Comparison of ENCODE assay signal across 21 mouse cellular contexts in genomic region chr7:27471390-27472120, GRCm38 (mm10). TPM values are rescaled to one million over a fixed set of nuclear protein-coding genes. Genes with fewer than 3 reads are reported as not detected.
DNase-seq lines count a peak whose midpoint lies in the region; ATAC-seq and TF ChIP-seq lines count a peak whose summit lies in the region.
"Had no signal": no experiment of that assay in that cellular context is flagged by ENCODE, and none has a peak within 500 bp of the region (broad histone marks: within the 10 kb centered on the region; RNA-seq: fewer than 3 reads in every experiment).

No protein-coding gene starts in this region.

- peak overlapping the region; percentile 76; the same call in 1 of the 2 replicates for H3K9ac ChIP-seq in liver, embryonic 13.5 days
- H3K9ac ChIP-seq in liver, postnatal 0 days (replicated peaks): no peak overlapping the region
- H3K9ac ChIP-seq: forebrain, embryonic 13.5 days; midbrain, embryonic 15.5 days had no signal

- H3K4me2 ChIP-seq in liver, embryonic 13.5 days: peak overlapping the region; percentile 79
- no peak overlapping the region for H3K4me2 ChIP-seq in liver, postnatal 0 days (ENCODE audit: low read depth, low read length)

- no peak for ATAC-seq in erythroblast, adult 5-6 weeks (replicated peaks; ENCODE audit: low FRiP score, poor library complexity, severe bottlenecking)
- no peak for ATAC-seq in megakaryocyte, adult 5-6 weeks (ENCODE audit: poor library complexity, severe bottlenecking)
- ATAC-seq in liver, embryonic 13.5 days (ENCODE audit: low read depth): no peak
- no peak for ATAC-seq in liver, postnatal 0 days
- ATAC-seq: forebrain, embryonic 13.5 days; hindbrain, embryonic 16.5 days; midbrain, embryonic 15.5 days had no signal

- 86% methylated on average over 11 of the region's 11 CpGs for WGBS in liver, embryonic 13.5 days (ENCODE audit: insufficient replicate concordance)
- WGBS in liver, postnatal 0 days (ENCODE audit: insufficient replicate concordance): 89% methylated on average over 11 of the region's 11 CpGs

- H3K9me3 ChIP-seq in erythroblast, embryonic 14.5 days (ENCODE audit: control insufficient read depth, low read length): no peaks in the 10 kb centered on the region
- H3K9me3 ChIP-seq in megakaryocyte, embryonic 14.5 days: no peaks in the 10 kb centered on the region
- H3K9me3 ChIP-seq in liver, embryonic 13.5 days (replicated peaks): no peaks in the 10 kb centered on the region
- no peaks in the 10 kb centered on the region for H3K9me3 ChIP-seq in liver, postnatal 0 days (ENCODE audit: low read length)
- H3K9me3 ChIP-seq: forebrain, embryonic 13.5 days; midbrain, embryonic 15.5 days had no signal

- DNase-seq in liver, embryonic 13.5 days: no peak
- DNase-seq in liver, postnatal 0 days: no peak
- no peak for DNase-seq in adrenal gland, adult (ENCODE audit: inconsistent age in 2 of 2, low spot score in 1 of 2)
- DNase-seq: adrenal gland, adult 2 months; adrenal gland, postnatal 36 days; cerebellum, adult 2 months; gastrocnemius, postnatal 10 days; heart, postnatal 14 days; kidney, postnatal 14 days; lung, postnatal 4 days; right cerebral cortex, adult 18-20 months; spleen, adult 18-20 months had no signal

- H3K4me3 ChIP-seq in erythroblast, embryonic 14.5 days (replicated peaks): peak overlapping the region; percentile 79
- peak overlapping the region; percentile 98 for H3K4me3 ChIP-seq in megakaryocyte, embryonic 14.5 days (replicated peaks)
- peak overlapping the region; percentile 83; the same call in 1 of the 2 replicates for H3K4me3 ChIP-seq in liver, embryonic 13.5 days (replicated peaks)
- no peak overlapping the region for H3K4me3 ChIP-seq in liver, postnatal 0 days (ENCODE audit: low read depth, low read length)
- H3K4me3 ChIP-seq: midbrain, embryonic 15.5 days had no signal

- no peak for TF ChIP-seq CTCF in liver, postnatal 0 days (IDR thresholded peaks at IDR 0.05; ENCODE audit: low read depth)

- no peak for TF ChIP-seq EP300 in liver, postnatal 0 days (IDR thresholded peaks at IDR 0.05; ENCODE audit: low read depth)

- H3K4me1 ChIP-seq in erythroblast, embryonic 14.5 days (ENCODE audit: control insufficient read depth): peaks cover 48% of the 10 kb centered on the region
- H3K4me1 ChIP-seq in megakaryocyte, embryonic 14.5 days: peaks cover 42% of the 10 kb centered on the region
- peaks cover 33% of the 10 kb centered on the region for H3K4me1 ChIP-seq in liver, embryonic 13.5 days (replicated peaks)
- H3K4me1 ChIP-seq in liver, postnatal 0 days (ENCODE audit: insufficient read depth): peaks cover 21% of the 10 kb centered on the region

- H3K27me3 ChIP-seq in erythroblast, embryonic 14.5 days (ENCODE audit: control insufficient read depth): no peaks in the 10 kb centered on the region
- no peaks in the 10 kb centered on the region for H3K27me3 ChIP-seq in megakaryocyte, embryonic 14.5 days (replicated peaks)
- H3K27me3 ChIP-seq in liver, embryonic 13.5 days: no peaks in the 10 kb centered on the region
- no peaks in the 10 kb centered on the region for H3K27me3 ChIP-seq in liver, postnatal 0 days (ENCODE audit: insufficient read depth, low read length)
- H3K27me3 ChIP-seq: forebrain, embryonic 13.5 days; midbrain, embryonic 15.5 days had no signal

- H3K36me3 ChIP-seq in erythroblast, embryonic 14.5 days (ENCODE audit: control insufficient read depth): peaks cover 41% of the 10 kb centered on the region
- H3K36me3 ChIP-seq in megakaryocyte, embryonic 14.5 days (replicated peaks; ENCODE audit: low read length): peaks cover 21% of the 10 kb centered on the region
- peaks cover 29% of the 10 kb centered on the region for H3K36me3 ChIP-seq in liver, embryonic 13.5 days
- peaks cover 13% of the 10 kb centered on the region for H3K36me3 ChIP-seq in liver, postnatal 0 days (replicated peaks; ENCODE audit: insufficient read depth, low read length)
- H3K36me3 ChIP-seq: midbrain, embryonic 15.5 days had no signal

- peak overlapping the region; percentile 96 for H3K27ac ChIP-seq in liver, embryonic 13.5 days
- 0 out of 2 replicates have a peak overlapping the region, but pooled peaks have one; percentile 99 for H3K27ac ChIP-seq in liver, postnatal 0 days (ENCODE audit: low read depth)
- H3K27ac ChIP-seq: midbrain, embryonic 15.5 days had no signal

RNA-seq across cellular contexts. Expression of gene Sertad3, which starts 2.0 kb away (rescaled TPM):
- polyA plus RNA-seq in erythroblast, embryonic 14.5 days (2012): 9.6 and 9.9 TPM in 2 replicates
- 31.8 and 57.3 TPM in 2 replicates for total RNA-seq in erythroblast, adult 5-6 weeks (2015; ENCODE audit: low replicate concordance)
- total RNA-seq in erythroblast, adult 5-6 weeks (2017; ENCODE audit: low replicate concordance): 56.2 and 61.8 TPM in 2 replicates
- 28.2 and 88.9 TPM in 2 replicates for polyA plus RNA-seq in megakaryocyte, embryonic 14.5 days (2012; ENCODE audit: insufficient read depth, low replicate concordance)
- 5.8 and 7.8 TPM in 2 replicates for total RNA-seq in megakaryocyte, adult 5-6 weeks (2015)
- 11.1 and 11.6 TPM in 2 replicates for total RNA-seq in megakaryocyte, adult 5-6 weeks (2017)
- polyA plus RNA-seq in liver, embryonic 13.5 days (2015; fragmentation: Nextera tagmentation; extraction: Ambion mirVana): 31.4 and 31.7 TPM in 2 replicates
- 16.2 and 17.0 TPM in 2 replicates for polyA plus RNA-seq in liver, postnatal 0 days (2015; fragmentation: Nextera tagmentation; extraction: Ambion mirVana)

RNA-seq across cellular contexts. Expression of gene Sertad1, which starts 15.2 kb away (rescaled TPM):
- polyA plus RNA-seq in erythroblast, embryonic 14.5 days (2012): 17.9 and 18.5 TPM in 2 replicates
- 26.5 and 34.1 TPM in 2 replicates for total RNA-seq in erythroblast, adult 5-6 weeks (2015; ENCODE audit: low replicate concordance)
- total RNA-seq in erythroblast, adult 5-6 weeks (2017; ENCODE audit: low replicate concordance): 26.2 and 30.5 TPM in 2 replicates
- polyA plus RNA-seq in megakaryocyte, embryonic 14.5 days (2012; ENCODE audit: insufficient read depth, low replicate concordance): 159 and 273 TPM in 2 replicates
- total RNA-seq in megakaryocyte, adult 5-6 weeks (2015): 17.4 and 18.9 TPM in 2 replicates
- 11.2 and 19.7 TPM in 2 replicates for total RNA-seq in megakaryocyte, adult 5-6 weeks (2017)
- 20.7 and 21.7 TPM in 2 replicates for polyA plus RNA-seq in liver, embryonic 13.5 days (2015; fragmentation: Nextera tagmentation; extraction: Ambion mirVana)
- 18.3 and 18.5 TPM in 2 replicates for polyA plus RNA-seq in liver, postnatal 0 days (2015; fragmentation: Nextera tagmentation; extraction: Ambion mirVana)

RNA-seq across cellular contexts. Expression of gene Blvrb, which starts 23.8 kb away (rescaled TPM):
- 842 and 917 TPM in 2 replicates for polyA plus RNA-seq in erythroblast, embryonic 14.5 days (2012)
- 379 and 403 TPM in 2 replicates for total RNA-seq in erythroblast, adult 5-6 weeks (2015; ENCODE audit: low replicate concordance)
- total RNA-seq in erythroblast, adult 5-6 weeks (2017; ENCODE audit: low replicate concordance): 431 and 604 TPM in 2 replicates
- 330 and 332 TPM in 2 replicates for polyA plus RNA-seq in megakaryocyte, embryonic 14.5 days (2012; ENCODE audit: insufficient read depth, low replicate concordance)
- total RNA-seq in megakaryocyte, adult 5-6 weeks (2015): 35.3 and 42.0 TPM in 2 replicates
- total RNA-seq in megakaryocyte, adult 5-6 weeks (2017): 15.5 and 16.2 TPM in 2 replicates
- polyA plus RNA-seq in liver, embryonic 13.5 days (2015; fragmentation: Nextera tagmentation; extraction: Ambion mirVana): 831 and 956 TPM in 2 replicates
- polyA plus RNA-seq in liver, postnatal 0 days (2015; fragmentation: Nextera tagmentation; extraction: Ambion mirVana): 372 and 407 TPM in 2 replicates

RNA-seq across cellular contexts. Expression of gene Sptbn4, which starts 24.1 kb away (rescaled TPM):
- polyA plus RNA-seq in erythroblast, embryonic 14.5 days (2012): 0.01 and 0.02 TPM in 2 replicates
- 0.42 TPM in 1 of 2 replicates, not detected in the other for total RNA-seq in erythroblast, adult 5-6 weeks (2015; ENCODE audit: low replicate concordance)
- total RNA-seq in erythroblast, adult 5-6 weeks (2017; ENCODE audit: low replicate concordance): 0.17 and 0.28 TPM in 2 replicates
- polyA plus RNA-seq in megakaryocyte, embryonic 14.5 days (2012; ENCODE audit: insufficient read depth, low replicate concordance): 0.27 and 0.45 TPM in 2 replicates
- 0.13 and 0.32 TPM in 2 replicates for total RNA-seq in megakaryocyte, adult 5-6 weeks (2015)
- 0.07 and 0.20 TPM in 2 replicates for total RNA-seq in megakaryocyte, adult 5-6 weeks (2017)
- polyA plus RNA-seq in liver, embryonic 13.5 days (2015; fragmentation: Nextera tagmentation; extraction: Ambion mirVana): 0.07 and 0.10 TPM in 2 replicates
- polyA plus RNA-seq in liver, postnatal 0 days (2015; fragmentation: Nextera tagmentation; extraction: Ambion mirVana): 0.02 and 0.18 TPM in 2 replicates
- total RNA-seq: liver, adult 2 months; neutrophil, adult 5-6 weeks had no signal

RNA-seq across cellular contexts. Expression of gene Prx, which starts 27.6 kb away (rescaled TPM):
- polyA plus RNA-seq in erythroblast, embryonic 14.5 days (2012): 0.41 TPM in 2 replicates
- total RNA-seq in erythroblast, adult 5-6 weeks (2015; ENCODE audit: low replicate concordance): not detected in 2 replicates
- total RNA-seq in erythroblast, adult 5-6 weeks (2017; ENCODE audit: low replicate concordance): 0.28 and 0.43 TPM in 2 replicates
- 1.7 and 1.8 TPM in 2 replicates for polyA plus RNA-seq in megakaryocyte, embryonic 14.5 days (2012; ENCODE audit: insufficient read depth, low replicate concordance)
- total RNA-seq in megakaryocyte, adult 5-6 weeks (2015): 0.05 and 0.16 TPM in 2 replicates
- total RNA-seq in megakaryocyte, adult 5-6 weeks (2017): 0.22 TPM in 1 of 2 replicates, not detected in the other
- polyA plus RNA-seq in liver, embryonic 13.5 days (2015; fragmentation: Nextera tagmentation; extraction: Ambion mirVana): 0.78 and 0.88 TPM in 2 replicates
- polyA plus RNA-seq in liver, postnatal 0 days (2015; fragmentation: Nextera tagmentation; extraction: Ambion mirVana): 0.25 and 0.28 TPM in 2 replicates
- total RNA-seq: liver, adult 2 months had no signal
